Mouse (Mus musculus): ENCODE measurements at regions not wholly inside any gene's neighbourhood (a gene's known extent, or its start where the extent isn't known, plus 50 kb on each side); places are given as distances from the start of the nearest gene placed in this dataset.

- DNase-seq (ENCODE audit: extremely low spot score in 1 of 2, low spot score in 2 of 2), result peak in 1 of 2 experiments; percentile 19
- intact Hi-C loops (cut with DNase I), result no loop called here
- Histone ChIP-seq H3K27ac (peak overlapping the region; percentile 61; the same call in 1 of the 2 replicates), H3K4me3 (no peak overlapping the region)
- no peak for TF ChIP-seq CTCF (IDR thresholded peaks at IDR 0.05)
Measured at GRCm38 (mm10) chr8:15230217-15230616, 184.3 kb upstream of the BB014433 start.

- no peak overlapping the region for H3K4me3 ChIP-seq
- TF ChIP-seq CTCF (IDR thresholded peaks at IDR 0.05), result peak; percentile 83
- H3K27ac ChIP-seq, result no peak overlapping the region
- DNase-seq (ENCODE audit: extremely low spot score in 1 of 2, low spot score in 2 of 2), result peak; percentile 53 to 68
- intact Hi-C loops (cut with DNase I), result loop anchor here (2.0 to 10.0 kb wide), 3 partner anchors 84 to 773 kb away; no protein-coding TSS in a partner anchor
Measured at GRCm38 (mm10) chr8:15221211-15221912, 175.5 kb upstream of the BB014433 start.

DNA sequence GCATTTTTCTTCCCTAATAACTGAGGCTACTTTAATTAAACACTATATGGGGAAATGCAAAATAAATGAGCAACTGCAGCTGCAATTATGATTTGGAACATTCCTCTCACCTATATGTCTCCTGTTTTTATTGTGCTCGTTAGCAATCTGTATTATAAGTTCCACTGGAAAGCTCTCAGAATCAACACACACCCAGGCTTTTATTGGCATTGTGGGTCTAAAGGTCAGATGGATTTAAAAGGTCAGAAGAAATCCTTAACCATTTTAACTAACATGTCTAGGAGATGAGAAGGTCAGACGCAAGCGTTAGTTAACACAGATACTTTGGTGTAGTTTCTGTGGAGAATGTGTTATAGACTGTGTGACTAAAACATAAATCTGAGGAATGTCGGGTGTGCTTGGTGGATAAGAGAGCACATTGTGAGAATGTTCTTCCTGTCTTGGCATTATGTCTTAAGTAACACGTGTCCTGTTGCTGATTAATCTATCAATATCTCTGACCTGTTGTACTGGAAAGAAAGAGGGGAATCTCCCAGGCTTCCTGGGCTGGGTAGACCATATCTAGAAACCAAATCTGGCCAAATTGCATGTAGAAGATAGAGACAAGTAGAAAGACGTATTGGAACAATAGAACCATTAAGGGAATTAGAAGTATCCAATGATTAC is 164.1 kb upstream of the BB014433 start:
- DNase-seq (ENCODE audit: extremely low spot score in 1 of 2, low spot score in 2 of 2), result no peak
- intact Hi-C loops (cut with DNase I), result no loop called here
- no peak for TF ChIP-seq CTCF (IDR thresholded peaks at IDR 0.05)
- H3K27ac ChIP-seq, result no peak overlapping the region
- no peak overlapping the region for H3K4me3 ChIP-seq

DNA sequence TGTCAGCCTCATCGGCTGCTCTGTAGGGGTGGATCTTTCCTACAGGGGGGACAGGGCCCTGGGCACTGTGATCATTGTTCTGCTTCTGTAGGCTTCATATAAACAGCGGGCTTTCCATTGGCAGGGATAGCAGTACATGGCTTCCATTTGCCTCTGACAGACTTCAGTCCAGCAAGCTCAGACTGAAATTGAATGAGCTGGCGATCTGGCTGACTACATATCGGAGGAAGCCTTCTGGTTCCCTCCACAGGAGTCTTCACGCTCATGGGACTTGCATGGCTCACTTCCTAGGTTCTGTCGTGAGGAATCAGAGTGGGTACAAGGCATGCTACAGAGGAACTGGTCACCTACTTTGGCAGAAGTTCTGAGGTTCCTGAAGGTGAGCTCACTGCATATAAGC is 155.7 kb upstream of the BB014433 start:
- Histone ChIP-seq H3K27ac (no peak overlapping the region), H3K4me3 (no peak overlapping the region)
- no peak for DNase-seq (ENCODE audit: extremely low spot score in 1 of 2, low spot score in 2 of 2)
- TF ChIP-seq CTCF (IDR thresholded peaks at IDR 0.05), result no peak
- intact Hi-C loops (cut with DNase I), result loop anchor here (5.0 kb wide), 1 partner anchor 64 kb away; no protein-coding TSS in a partner anchor

DNA sequence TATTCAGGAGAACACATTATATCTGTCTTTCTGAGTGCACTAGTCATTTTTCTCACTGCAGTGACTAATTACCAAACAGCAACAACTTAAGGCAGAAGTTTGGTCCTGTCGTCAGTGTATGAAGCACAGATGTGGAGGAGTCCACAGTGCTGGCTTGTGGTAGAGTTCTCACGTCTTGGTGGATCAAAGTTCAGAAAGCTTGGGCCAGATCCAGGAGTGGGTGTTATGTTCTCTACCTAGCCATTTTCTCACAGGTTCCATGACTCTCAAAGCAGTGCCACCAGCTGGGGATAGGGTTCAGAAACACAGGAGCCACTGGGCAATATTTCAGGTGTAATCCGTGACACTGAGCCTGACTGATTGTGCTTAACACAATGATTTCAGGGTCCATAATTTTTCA is 144.8 kb upstream of the BB014433 start:
- no peak overlapping the region for H3K27ac ChIP-seq
- no peak for TF ChIP-seq CTCF (IDR thresholded peaks at IDR 0.05)
- intact Hi-C loops (cut with DNase I), result no loop called here
- no peak for DNase-seq (ENCODE audit: extremely low spot score in 1 of 2, low spot score in 2 of 2)
- no peak overlapping the region for H3K4me3 ChIP-seq

- DNase-seq (ENCODE audit: extremely low spot score in 1 of 2, low spot score in 2 of 2), result no peak
- no peak for TF ChIP-seq CTCF (IDR thresholded peaks at IDR 0.05)
- no peak overlapping the region for H3K4me3 ChIP-seq
- no peak overlapping the region for H3K27ac ChIP-seq
- intact Hi-C loops (cut with DNase I), result no loop called here
Measured at GRCm38 (mm10) chr8:15189079-15189612, 143.3 kb upstream of the BB014433 start.

Small RNA genes lying in the stretch of these regions (microRNA-seq; reads per million reads assigned to microRNA genes)
- 0 reads per million in 2 experiments for gene Gm25255
- 0 reads per million in 2 experiments for gene Gm25871
